Mouse (Mus musculus) liver, embryonic 12.5 days (tissue): ENCODE results near the gene Fads6. TPM values are rescaled to one million over a fixed set of nuclear protein-coding genes. Genes with fewer than 3 reads are reported as not detected.

Experiments
- ATAC-seq: fragments of 200-750 bp; cut with Nextera tagmentation; 2 replicates; pipeline ENCODE4 v1.8.0; 2017; ENCODE audit warnings: moderate number of reproducible peaks, mild to moderate bottlenecking, moderate library complexity
- H3K27ac ChIP-seq: fragments of 300-500 bp; sonication (generic); 2 replicates; pipeline ENCODE4 v1.5.1; 2016; ENCODE audit warnings: mild to moderate bottlenecking
- H3K27me3 ChIP-seq: fragments of 300-500 bp; sonication (generic); replicated peaks from 2 replicates; pipeline ENCODE4 v1.6.1; 2016; ENCODE audit warnings: mild to moderate bottlenecking, moderate library complexity
- H3K36me3 ChIP-seq: fragments of 300-500 bp; sonication (generic); 2 replicates; pipeline ENCODE4 v1.6.1; 2016; ENCODE audit warnings: mild to moderate bottlenecking, moderate library complexity
- H3K4me1 ChIP-seq: fragments of 300-500 bp; sonication (generic); 2 replicates; pipeline ENCODE4 v1.6.1; 2016
- H3K4me2 ChIP-seq: fragments of 300-500 bp; sonication (generic); 2 replicates; pipeline ENCODE4 v1.6.1; 2016; ENCODE audit warnings: mild to moderate bottlenecking, moderate library complexity
- H3K4me3 ChIP-seq: fragments of 300-500 bp; sonication (generic); 2 replicates; pipeline ENCODE4 v1.5.1; 2016; ENCODE audit warnings: mild to moderate bottlenecking, moderate library complexity
- H3K9ac ChIP-seq: fragments of 300-500 bp; sonication (generic); 2 replicates; pipeline ENCODE4 v1.6.1; 2016; ENCODE audit warnings: mild to moderate bottlenecking, moderate library complexity
- H3K9me3 ChIP-seq: fragments of 300-500 bp; sonication (generic); replicated peaks from 2 replicates; pipeline ENCODE4 v1.6.1; 2016; ENCODE audit warnings: mild to moderate bottlenecking, moderate library complexity
- WGBS: fragments of 180-500 bp; shearing (Covaris S2); methylation state at CpG from one replicate; pipeline ENCODE4 v1.1.7; 2016; ENCODE audit not compliant: insufficient replicate concordance; 5-methylcytosine and 5-hydroxymethylcytosine counted together
- polyA plus RNA-seq: library from polyadenylated mRNA; unstranded; fragments of >200 nt; fragmentation: Nextera tagmentation; extraction: Ambion mirVana; gene quantifications from 2 replicates; pipeline ENCODE4 v1.2.1, GENCODE M21; 2016

Fads6 gene
- polyA plus RNA-seq, 1 experiment from 2014 or later: 2.4 TPM

DNA sequence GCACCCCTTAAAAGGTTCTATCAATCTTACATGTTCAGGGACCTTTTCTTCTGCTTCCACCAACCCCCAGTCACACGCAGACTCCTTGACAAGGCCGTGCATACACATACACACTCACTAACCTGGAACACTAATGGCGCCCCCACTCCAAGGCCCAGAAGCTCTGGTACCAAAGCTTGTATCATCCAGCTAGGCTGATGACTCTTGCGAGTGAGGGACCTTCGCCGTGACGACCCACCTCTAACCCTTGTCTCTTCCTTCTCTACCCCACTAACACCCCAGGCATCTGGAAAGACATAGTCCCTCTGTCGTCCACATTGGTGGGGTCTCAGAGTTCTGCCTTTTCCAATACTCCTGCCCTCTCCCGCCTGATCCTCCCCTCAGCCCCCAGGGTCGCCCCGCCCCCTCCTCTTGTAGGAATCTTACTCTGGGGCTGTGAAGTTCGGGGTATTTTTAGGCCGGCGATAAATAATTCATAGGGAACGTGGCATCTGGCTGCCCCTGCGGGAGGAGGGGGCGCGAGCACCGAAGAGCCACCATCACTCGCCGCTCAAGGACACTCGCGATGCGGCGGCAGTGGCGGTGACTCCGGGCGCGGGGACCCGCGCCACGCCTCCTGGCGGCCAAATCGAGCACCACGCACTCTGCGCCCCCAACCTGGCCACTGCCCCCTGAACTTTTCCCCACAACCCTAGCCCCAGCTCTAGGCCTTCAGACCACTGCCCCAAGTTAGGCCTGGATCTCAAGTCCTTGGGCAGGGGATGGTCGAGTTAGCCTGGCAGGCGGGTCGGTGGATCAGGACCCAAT, 32.4 kb downstream of the Fads6 start:
- Histone ChIP-seq H3K27me3 (peaks cover 96% of the 10 kb centered on the region), H3K27ac (no peak overlapping the region), H3K36me3 (peaks cover 19% of the 10 kb centered on the region), H3K4me3 (no peak overlapping the region; the same call in 1 of the 2 replicates), H3K4me1 (peaks cover 15% of the 10 kb centered on the region; the same call in 1 of the 2 replicates), H3K9ac (no peak overlapping the region), H3K4me2 (peak overlapping the region; percentile 36), H3K9me3 (no peaks in the 10 kb centered on the region)
- WGBS: 8% methylated on average over 39 of the region's 39 CpGs
- ATAC-seq: no peak

GRCm38 (mm10) chr11:115264136-115264861, 33.2 kb downstream of the Fads6 start:
- H3K27ac ChIP-seq: no peak overlapping the region
- H3K4me1 ChIP-seq: peaks cover 15% of the 10 kb centered on the region; the same call in 1 of the 2 replicates
- H3K27me3 ChIP-seq: peaks cover 100% of the 10 kb centered on the region
- no peak overlapping the region for H3K9ac ChIP-seq
- H3K9me3 ChIP-seq: no peaks in the 10 kb centered on the region
- H3K4me3 ChIP-seq: no peak overlapping the region
- no peak for ATAC-seq
- H3K4me2 ChIP-seq: no peak overlapping the region
- WGBS: 37% methylated on average over 7 of the region's 7 CpGs
- peaks cover 15% of the 10 kb centered on the region for H3K36me3 ChIP-seq

DNA sequence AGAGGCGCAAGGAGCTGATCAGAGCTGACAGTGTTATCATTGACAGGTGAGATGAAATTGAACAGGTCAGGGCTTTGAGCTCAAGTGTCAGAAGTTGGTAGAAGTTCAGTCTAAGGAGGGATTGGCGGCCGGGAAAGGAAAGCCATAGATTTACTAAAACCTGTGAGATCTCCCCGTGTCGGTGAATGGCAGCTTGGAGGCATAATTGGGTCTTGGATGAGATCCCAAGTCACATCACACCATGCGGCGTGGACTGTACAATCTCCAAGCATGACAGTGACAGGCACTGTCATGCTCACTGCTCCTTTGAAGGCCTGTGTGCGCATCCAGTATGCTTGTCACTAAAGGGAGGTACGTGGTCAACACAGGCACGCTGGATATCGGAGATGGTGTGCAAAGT, 34.5 kb downstream of the Fads6 start:
- Histone ChIP-seq H3K4me2 (no peak overlapping the region), H3K4me1 (peaks cover 18% of the 10 kb centered on the region), H3K4me3 (no peak overlapping the region), H3K36me3 (peaks cover 2% of the 10 kb centered on the region; the same call in 1 of the 2 replicates), H3K9me3 (no peaks in the 10 kb centered on the region), H3K9ac (no peak overlapping the region), H3K27me3 (peaks cover 100% of the 10 kb centered on the region), H3K27ac (no peak overlapping the region)
- WGBS: 68% methylated on average over 11 of the region's 11 CpGs
- no peak for ATAC-seq

DNA sequence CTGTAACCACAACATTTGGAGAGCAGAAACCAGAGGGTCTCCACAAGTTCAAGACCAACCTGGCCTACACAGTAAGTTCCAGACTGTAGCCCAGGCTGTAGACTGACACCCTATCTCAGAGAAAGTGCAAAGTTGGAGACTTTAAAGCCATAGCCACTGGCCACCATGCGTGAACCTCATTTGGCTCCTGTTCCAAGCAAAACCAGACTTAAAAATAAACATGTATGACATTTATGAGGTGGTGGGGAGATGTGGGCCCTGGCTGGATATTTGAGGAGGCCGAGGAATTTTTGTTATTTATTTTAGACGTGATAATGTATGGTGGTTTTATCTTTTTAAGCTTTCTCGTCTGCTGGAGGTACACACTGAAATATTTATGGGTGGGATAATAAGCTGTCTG, 38.3 kb downstream of the Fads6 start:
- 50% methylated on average over 4 of the region's 4 CpGs for WGBS
- no peak overlapping the region for H3K4me3 ChIP-seq

DNA sequence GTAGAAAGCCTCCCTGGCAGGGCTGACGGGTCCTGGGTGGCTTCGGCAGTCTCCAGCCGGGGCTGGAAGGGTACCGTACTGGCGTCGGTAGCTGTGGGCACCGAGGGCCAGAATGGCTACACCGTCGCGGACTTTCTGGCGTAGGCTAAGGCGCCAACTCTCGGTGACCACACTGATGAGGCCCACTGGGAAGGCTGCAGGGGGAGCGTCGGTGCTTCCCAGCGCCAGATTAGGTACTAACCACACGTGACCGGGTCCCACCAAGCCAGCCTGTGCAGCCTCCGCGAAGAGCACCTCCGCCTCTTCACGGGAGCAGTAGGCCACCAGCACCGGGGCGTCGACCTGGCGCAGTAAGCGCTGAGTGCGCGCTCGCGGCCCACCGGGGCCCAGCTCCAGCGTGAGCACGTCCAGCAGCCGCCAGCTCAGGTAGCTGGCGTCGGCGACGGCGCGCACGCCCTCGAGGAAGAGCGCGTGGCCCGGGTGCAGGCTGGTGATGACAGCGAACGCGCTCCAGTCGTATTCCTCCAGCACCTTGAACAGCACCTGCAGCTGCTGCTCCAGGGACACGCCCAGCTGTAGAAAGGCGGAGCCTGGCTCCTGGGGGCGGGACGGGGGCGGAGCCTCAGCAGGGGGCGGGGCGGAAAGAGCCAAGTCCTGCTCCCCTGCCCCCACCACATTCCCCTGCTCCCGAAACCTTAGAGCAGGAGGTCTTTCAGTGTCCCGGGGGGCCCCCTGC, 39.5 kb downstream of the Fads6 start:
- ATAC-seq: no peak
- Histone ChIP-seq H3K4me3 (peak overlapping the region; percentile 7; the same call in 1 of the 2 replicates), H3K4me2 (peak overlapping the region; percentile 48), H3K4me1 (peaks cover 9% of the 10 kb centered on the region), H3K9me3 (no peaks in the 10 kb centered on the region), H3K9ac (no peak overlapping the region), H3K27me3 (peaks cover 100% of the 10 kb centered on the region), H3K36me3 (no peaks in the 10 kb centered on the region), H3K27ac (no peak overlapping the region)
- 14% methylated on average over 56 of the region's 59 CpGs for WGBS

More for the DNA sequence above, 38.3 kb downstream of the Fads6 start:
- Histone ChIP-seq H3K9me3 (no peaks in the 10 kb centered on the region), H3K4me2 (no peak overlapping the region), H3K36me3 (no peaks in the 10 kb centered on the region), H3K4me1 (peaks cover 9% of the 10 kb centered on the region), H3K27ac (no peak overlapping the region), H3K9ac (no peak overlapping the region), H3K27me3 (peaks cover 100% of the 10 kb centered on the region)
- no peak for ATAC-seq

- no peak overlapping the region for H3K9ac ChIP-seq
- H3K27me3 ChIP-seq: peaks cover 100% of the 10 kb centered on the region
- H3K4me3 ChIP-seq: no peak overlapping the region
- H3K4me2 ChIP-seq: no peak overlapping the region
- H3K9me3 ChIP-seq: no peaks in the 10 kb centered on the region
- 48% methylated on average over 3 of the region's 3 CpGs for WGBS
- no peaks in the 10 kb centered on the region for H3K36me3 ChIP-seq
- no peak for ATAC-seq
- H3K27ac ChIP-seq: no peak overlapping the region
- H3K4me1 ChIP-seq: peaks cover 23% of the 10 kb centered on the region
Measured at GRCm38 (mm10) chr11:115251258-115251657, 46.2 kb downstream of the Fads6 start.

DNA sequence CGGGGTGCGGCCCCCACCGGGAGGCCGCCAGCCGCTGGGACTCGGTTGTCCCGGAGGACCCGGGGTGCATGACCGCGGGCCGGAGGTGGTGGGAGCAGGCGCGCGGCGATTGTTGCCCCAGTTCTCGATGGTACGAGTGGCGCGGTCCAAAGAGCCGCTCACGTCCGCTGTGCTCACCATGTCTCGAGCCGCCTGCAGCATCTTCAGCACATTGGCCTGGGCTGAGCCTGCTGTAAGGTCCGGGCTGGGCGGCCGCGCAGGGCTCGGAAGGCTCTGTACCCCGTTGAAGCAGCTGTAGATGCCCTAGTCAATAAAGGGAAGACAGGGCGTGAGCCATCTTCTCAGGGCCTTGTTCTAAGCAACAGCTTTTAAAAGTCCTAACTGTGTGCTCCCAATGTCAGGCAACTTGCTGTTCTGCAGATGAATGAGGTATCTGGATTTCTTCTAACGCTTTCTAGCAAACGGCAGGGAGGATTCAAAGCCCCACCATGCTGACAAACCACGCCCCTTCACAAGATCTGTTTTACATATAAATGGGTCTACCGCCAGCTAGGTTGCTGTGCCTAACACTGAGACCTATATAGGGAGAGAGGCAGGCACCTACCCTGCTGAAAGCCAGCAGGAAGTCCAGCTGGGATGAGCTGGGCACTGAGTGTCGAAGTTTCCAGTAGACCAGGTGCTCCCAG, 46.9 kb downstream of the Fads6 start:
- peaks cover 23% of the 10 kb centered on the region for H3K4me1 ChIP-seq
- H3K27ac ChIP-seq: no peak overlapping the region
- no peak for ATAC-seq
- H3K4me3 ChIP-seq: peak overlapping the region; percentile 34
- H3K4me2 ChIP-seq: peak overlapping the region; percentile 63
- no peaks in the 10 kb centered on the region for H3K9me3 ChIP-seq
- peaks cover 94% of the 10 kb centered on the region for H3K27me3 ChIP-seq
- H3K36me3 ChIP-seq: no peaks in the 10 kb centered on the region
- WGBS: 6% methylated on average over 36 of the region's 36 CpGs
- H3K9ac ChIP-seq: no peak overlapping the region

- no peak overlapping the region for H3K27ac ChIP-seq
- H3K36me3 ChIP-seq: peaks cover 6% of the 10 kb centered on the region
- no peak for ATAC-seq
- peak overlapping the region; percentile 63 for H3K4me2 ChIP-seq
- H3K9me3 ChIP-seq: no peaks in the 10 kb centered on the region
- peaks cover 87% of the 10 kb centered on the region for H3K27me3 ChIP-seq
- 4% methylated on average over 63 of the region's 63 CpGs for WGBS
- no peak overlapping the region for H3K9ac ChIP-seq
- peaks cover 28% of the 10 kb centered on the region for H3K4me1 ChIP-seq
- H3K4me3 ChIP-seq: peak overlapping the region; percentile 34
Measured at GRCm38 (mm10) chr11:115249721-115250404, 47.6 kb downstream of the Fads6 start.

GRCm38 (mm10) chr11:115247945-115248344, 49.5 kb downstream of the Fads6 start:
- WGBS: 48% methylated on average over 6 of the region's 6 CpGs
- H3K4me3 ChIP-seq: no peak overlapping the region
- ATAC-seq: no peak
- H3K4me1 ChIP-seq: peaks cover 40% of the 10 kb centered on the region
- peaks cover 22% of the 10 kb centered on the region for H3K36me3 ChIP-seq
- H3K9me3 ChIP-seq: no peaks in the 10 kb centered on the region
- no peak overlapping the region for H3K4me2 ChIP-seq
- no peak overlapping the region for H3K27ac ChIP-seq
- peaks cover 68% of the 10 kb centered on the region for H3K27me3 ChIP-seq
- H3K9ac ChIP-seq: no peak overlapping the region

- Histone ChIP-seq H3K4me1 (peaks cover 40% of the 10 kb centered on the region), H3K9ac (no peak overlapping the region), H3K9me3 (no peaks in the 10 kb centered on the region), H3K4me3 (no peak overlapping the region), H3K4me2 (no peak overlapping the region), H3K27me3 (peaks cover 61% of the 10 kb centered on the region), H3K36me3 (peaks cover 22% of the 10 kb centered on the region), H3K27ac (no peak overlapping the region)
- 25% methylated on average over 3 of the region's 3 CpGs for WGBS
- no peak for ATAC-seq
Measured at GRCm38 (mm10) chr11:115247240-115247639, 50.2 kb downstream of the Fads6 start.

- 80% methylated on average over 8 of the region's 8 CpGs for WGBS
- Histone ChIP-seq H3K27ac (no peak overlapping the region), H3K9ac (no peak overlapping the region), H3K4me1 (peaks cover 40% of the 10 kb centered on the region), H3K36me3 (peaks cover 22% of the 10 kb centered on the region), H3K9me3 (no peaks in the 10 kb centered on the region), H3K4me2 (no peak overlapping the region), H3K4me3 (no peak overlapping the region), H3K27me3 (peaks cover 53% of the 10 kb centered on the region)
- ATAC-seq: no peak
Measured at GRCm38 (mm10) chr11:115246386-115246785, 51.1 kb downstream of the Fads6 start.
